Mouse (Mus musculus) liver, embryonic 12.5 days (tissue): ENCODE data around the gene Tatdn2. TPM values are rescaled to one million over a fixed set of nuclear protein-coding genes. Genes with fewer than 3 reads are reported as not detected.
"Not testable (repeated sequence)": the region's sequence is repeated elsewhere in the genome, so short reads cannot be mapped to it uniquely, and the experiment has no call there.

Experiments used
- ATAC-seq: fragments of 200-750 bp; cut with Nextera tagmentation; 2 replicates; pipeline ENCODE4 v1.8.0; 2017; ENCODE audit warnings: moderate number of reproducible peaks, mild to moderate bottlenecking, moderate library complexity
- H3K27ac ChIP-seq: fragments of 300-500 bp; sonication (generic); 2 replicates; pipeline ENCODE4 v1.5.1; 2016; ENCODE audit warnings: mild to moderate bottlenecking
- H3K27me3 ChIP-seq: fragments of 300-500 bp; sonication (generic); replicated peaks from 2 replicates; pipeline ENCODE4 v1.6.1; 2016; ENCODE audit warnings: mild to moderate bottlenecking, moderate library complexity
- H3K36me3 ChIP-seq: fragments of 300-500 bp; sonication (generic); 2 replicates; pipeline ENCODE4 v1.6.1; 2016; ENCODE audit warnings: mild to moderate bottlenecking, moderate library complexity
- H3K4me1 ChIP-seq: fragments of 300-500 bp; sonication (generic); 2 replicates; pipeline ENCODE4 v1.6.1; 2016
- H3K4me2 ChIP-seq: fragments of 300-500 bp; sonication (generic); 2 replicates; pipeline ENCODE4 v1.6.1; 2016; ENCODE audit warnings: mild to moderate bottlenecking, moderate library complexity
- H3K4me3 ChIP-seq: fragments of 300-500 bp; sonication (generic); 2 replicates; pipeline ENCODE4 v1.5.1; 2016; ENCODE audit warnings: mild to moderate bottlenecking, moderate library complexity
- H3K9ac ChIP-seq: fragments of 300-500 bp; sonication (generic); 2 replicates; pipeline ENCODE4 v1.6.1; 2016; ENCODE audit warnings: mild to moderate bottlenecking, moderate library complexity
- H3K9me3 ChIP-seq: fragments of 300-500 bp; sonication (generic); replicated peaks from 2 replicates; pipeline ENCODE4 v1.6.1; 2016; ENCODE audit warnings: mild to moderate bottlenecking, moderate library complexity
- WGBS: fragments of 180-500 bp; shearing (Covaris S2); methylation state at CpG from one replicate; pipeline ENCODE4 v1.1.7; 2016; ENCODE audit not compliant: insufficient replicate concordance; 5-methylcytosine and 5-hydroxymethylcytosine counted together
- polyA plus RNA-seq: library from polyadenylated mRNA; unstranded; fragments of >200 nt; fragmentation: Nextera tagmentation; extraction: Ambion mirVana; gene quantifications from 2 replicates; pipeline ENCODE4 v1.2.1, GENCODE M21; 2016

The Tatdn2 gene
- polyA plus RNA-seq, 1 experiment from 2014 or later: 1.3 TPM

GRCm38 (mm10) chr6:113660492-113661352 lies 36.1 kb upstream of the Tatdn2 start:
- Histone ChIP-seq H3K36me3 (peaks cover 7% of the 10 kb centered on the region), H3K9ac (no peak overlapping the region), H3K4me3 (no peak overlapping the region), H3K4me2 (no peak overlapping the region; the same call in 1 of the 2 replicates), H3K4me1 (peaks cover 32% of the 10 kb centered on the region), H3K9me3 (peaks cover 5% of the 10 kb centered on the region), H3K27me3 (no peaks in the 10 kb centered on the region), H3K27ac (0 out of 2 replicates have a peak overlapping the region, but pooled peaks have one; percentile 3)
- WGBS: 65% methylated on average over 14 of the region's 14 CpGs
- no peak for ATAC-seq

- no peaks in the 10 kb centered on the region for H3K27me3 ChIP-seq
- 0 out of 2 replicates have a peak, but pooled peaks have one; percentile 18 for ATAC-seq
Observed at GRCm38 (mm10) chr6:113661353-113662241, 35.3 kb upstream of the Tatdn2 start.

GRCm38 (mm10) chr6:113662964-113663700 lies 33.7 kb upstream of the Tatdn2 start:
- 91% methylated on average over 8 of the region's 8 CpGs for WGBS
- ATAC-seq: no peak; the same call in 1 of the 2 replicates
- peaks cover 5% of the 10 kb centered on the region for H3K9me3 ChIP-seq
- no peak overlapping the region for H3K27ac ChIP-seq
- H3K4me2 ChIP-seq: no peak overlapping the region
- peaks cover 39% of the 10 kb centered on the region for H3K4me1 ChIP-seq
- H3K36me3 ChIP-seq: peaks cover 7% of the 10 kb centered on the region
- H3K9ac ChIP-seq: no peak overlapping the region
- H3K4me3 ChIP-seq: no peak overlapping the region
- no peaks in the 10 kb centered on the region for H3K27me3 ChIP-seq

More at GRCm38 (mm10) chr6:113661353-113662241, 35.3 kb upstream of the Tatdn2 start:
- WGBS: 50% methylated on average over 12 of the region's 12 CpGs
- no peak overlapping the region; the same call in 1 of the 2 replicates for H3K4me2 ChIP-seq
- no peak overlapping the region for H3K4me3 ChIP-seq
- peak overlapping the region; percentile 3; the same call in 1 of the 2 replicates for H3K27ac ChIP-seq
- peaks cover 38% of the 10 kb centered on the region for H3K4me1 ChIP-seq
- H3K9me3 ChIP-seq: peaks cover 5% of the 10 kb centered on the region
- peaks cover 7% of the 10 kb centered on the region for H3K36me3 ChIP-seq
- H3K9ac ChIP-seq: no peak overlapping the region

GRCm38 (mm10) chr6:113664305-113664704 lies 32.5 kb upstream of the Tatdn2 start:
- no peak for ATAC-seq
- H3K4me2 ChIP-seq: no peak overlapping the region
- H3K4me3 ChIP-seq: no peak overlapping the region
- peaks cover 47% of the 10 kb centered on the region for H3K4me1 ChIP-seq
- no peaks in the 10 kb centered on the region for H3K27me3 ChIP-seq
- whole genome bisulfite sequencing: 71% methylated on average over 7 of the region's 7 CpGs
- H3K9me3 ChIP-seq: peaks cover 5% of the 10 kb centered on the region
- H3K36me3 ChIP-seq: peaks cover 7% of the 10 kb centered on the region
- no peak overlapping the region for H3K9ac ChIP-seq
- H3K27ac ChIP-seq: no peak overlapping the region

- no peaks in the 10 kb centered on the region for H3K27me3 ChIP-seq
- peaks cover 12% of the 10 kb centered on the region for H3K9me3 ChIP-seq
- H3K36me3 ChIP-seq: peaks cover 15% of the 10 kb centered on the region
- H3K4me3 ChIP-seq: no peak overlapping the region
- 73% methylated on average over 8 of the region's 8 CpGs for WGBS
- 0 out of 2 replicates have a peak overlapping the region, but pooled peaks have one; percentile 42 for H3K27ac ChIP-seq
- peaks cover 27% of the 10 kb centered on the region for H3K4me1 ChIP-seq
- no peak overlapping the region for H3K4me2 ChIP-seq
- H3K9ac ChIP-seq: no peak overlapping the region
- no peak for ATAC-seq
Observed at GRCm38 (mm10) chr6:113667611-113668122, 29.2 kb upstream of the Tatdn2 start.

- H3K4me3 ChIP-seq: no peak overlapping the region
- H3K27me3 ChIP-seq: no peaks in the 10 kb centered on the region
- 0 out of 2 replicates have a peak overlapping the region, but pooled peaks have one; percentile 23 for H3K9ac ChIP-seq
- H3K27ac ChIP-seq: peak overlapping the region; percentile 68
- peaks cover 19% of the 10 kb centered on the region; the same call in 1 of the 2 replicates for H3K36me3 ChIP-seq
- H3K4me1 ChIP-seq: peaks cover 30% of the 10 kb centered on the region
- H3K9me3 ChIP-seq: peaks cover 6% of the 10 kb centered on the region
- 27% methylated on average over 15 of the region's 15 CpGs for WGBS
- peak; percentile 58 for ATAC-seq
- peak overlapping the region; percentile 41 for H3K4me2 ChIP-seq
Observed at GRCm38 (mm10) chr6:113668287-113669154, 28.3 kb upstream of the Tatdn2 start.

- WGBS: 74% methylated on average over 7 of the region's 7 CpGs
- peaks cover 30% of the 10 kb centered on the region for H3K4me1 ChIP-seq
- no peak overlapping the region for H3K27ac ChIP-seq
- H3K9me3 ChIP-seq: peaks cover 6% of the 10 kb centered on the region
- no peak for ATAC-seq
- peaks cover 24% of the 10 kb centered on the region; the same call in 1 of the 2 replicates for H3K36me3 ChIP-seq
- H3K4me3 ChIP-seq: no peak overlapping the region
- no peak overlapping the region for H3K4me2 ChIP-seq
- no peaks in the 10 kb centered on the region for H3K27me3 ChIP-seq
- no peak overlapping the region for H3K9ac ChIP-seq
Observed at GRCm38 (mm10) chr6:113669821-113670220, 27.0 kb upstream of the Tatdn2 start.

- Histone ChIP-seq H3K36me3 (peaks cover 28% of the 10 kb centered on the region; the same call in 1 of the 2 replicates), H3K4me1 (peaks cover 31% of the 10 kb centered on the region)
- not testable (repeated sequence) for H3K4me3 ChIP-seq, ATAC-seq, H3K27me3 ChIP-seq, H3K9me3 ChIP-seq, H3K4me2 ChIP-seq, H3K27ac ChIP-seq, H3K9ac ChIP-seq
- WGBS: 65% methylated on average over 1 of the region's 1 CpGs
Observed at GRCm38 (mm10) chr6:113672029-113672428, 24.8 kb upstream of the Tatdn2 start.

- Histone ChIP-seq H3K27me3 (no peaks in the 10 kb centered on the region), H3K36me3 (peaks cover 28% of the 10 kb centered on the region; the same call in 1 of the 2 replicates), H3K4me2 (no peak overlapping the region), H3K4me3 (no peak overlapping the region), H3K9ac (no peak overlapping the region), H3K4me1 (peaks cover 32% of the 10 kb centered on the region), H3K9me3 (peaks cover 6% of the 10 kb centered on the region), H3K27ac (no peak overlapping the region)
- WGBS: 65% methylated on average over 6 of the region's 6 CpGs
- no peak for ATAC-seq
Observed at GRCm38 (mm10) chr6:113672989-113673388, 23.9 kb upstream of the Tatdn2 start.

- H3K4me2 ChIP-seq: no peak overlapping the region
- H3K27me3 ChIP-seq: no peaks in the 10 kb centered on the region
- peaks cover 6% of the 10 kb centered on the region for H3K9me3 ChIP-seq
- 0 out of 2 replicates have a peak, but pooled peaks have one; percentile 16 for ATAC-seq
- H3K4me3 ChIP-seq: no peak overlapping the region
- H3K27ac ChIP-seq: no peak overlapping the region
- H3K36me3 ChIP-seq: peaks cover 31% of the 10 kb centered on the region; the same call in 1 of the 2 replicates
- no peak overlapping the region for H3K9ac ChIP-seq
- H3K4me1 ChIP-seq: peaks cover 19% of the 10 kb centered on the region
- WGBS: 70% methylated on average over 4 of the region's 4 CpGs
Observed at GRCm38 (mm10) chr6:113675234-113675633, 21.6 kb upstream of the Tatdn2 start.
